Mouse (Mus musculus) MEL (cell line): ENCODE data around the gene Rps6kb2. TPM values are rescaled to one million over a fixed set of nuclear protein-coding genes. Genes with fewer than 3 reads are reported as not detected.

Experiments used
- DNase-seq: peaks from one replicate; pipeline ENCODE4 v3.0.0; 2011; ENCODE audit warnings: low read depth, low spot score
- H3K27ac ChIP-seq: 2 replicates; pipeline ENCODE4 v1.5.1; 2012; ENCODE audit warnings: low read depth, mild to moderate bottlenecking, control low read depth, low read length, moderate library complexity; ENCODE audit not compliant: control insufficient read depth
- H3K27me3 ChIP-seq, 2 experiments: fragments of 150-350 bp in 1 of 2; sonication (generic) in 1 of 2; 2 replicates each; pipeline ENCODE4 v1.6.1; 2012; ENCODE audit warnings: low read length in 2 of 2, mild to moderate bottlenecking in 2 of 2, improper control_type of control experiment in 1 of 2, moderate library complexity in 1 of 2; ENCODE audit not compliant: insufficient read depth in 2 of 2, control insufficient read depth in 1 of 2
- H3K36me3 ChIP-seq, 2 experiments: 2 replicates each; pipeline ENCODE4 v1.6.1; 2012 to 2014; ENCODE audit warnings: low read length in 2 of 2, improper control_type of control experiment in 1 of 2, inconsistent platforms in 1 of 2, mild to moderate bottlenecking in 1 of 2; ENCODE audit not compliant: insufficient read depth in 2 of 2, control insufficient read depth in 1 of 2
- H3K4me1 ChIP-seq, 2 experiments: fragments of 150-350 bp in 1 of 2; sonication (generic) in 1 of 2; 2 replicates each; pipeline ENCODE4 v1.6.1; 2012; ENCODE audit warnings: low read length in 2 of 2, improper control_type of control experiment in 1 of 2, mild to moderate bottlenecking in 1 of 2; ENCODE audit not compliant: insufficient read depth in 2 of 2, control insufficient read depth in 1 of 2
- H3K4me3 ChIP-seq, 2 experiments: fragments of 150-350 bp in 1 of 2; sonication (generic) in 1 of 2; 2 replicates each; pipeline ENCODE4 v1.5.1; 2012; ENCODE audit warnings: low read depth in 2 of 2, low read length in 2 of 2, mild to moderate bottlenecking in 2 of 2, moderate library complexity in 2 of 2, control low read depth in 1 of 2, improper control_type of control experiment in 1 of 2; ENCODE audit not compliant: control insufficient read depth in 1 of 2, insufficient read depth in 1 of 2
- H3K79me2 ChIP-seq: 2 replicates; pipeline ENCODE4 v1.6.1; 2012; ENCODE audit warnings: mild to moderate bottlenecking, low read length, moderate library complexity; ENCODE audit not compliant: control insufficient read depth, poor library complexity, insufficient read depth
- H3K9ac ChIP-seq: 2 replicates; pipeline ENCODE4 v1.6.1; 2012; ENCODE audit warnings: low read depth, mild to moderate bottlenecking, control low read depth, low read length, moderate library complexity; ENCODE audit not compliant: control insufficient read depth, poor library complexity, severe bottlenecking
- H3K9me3 ChIP-seq: fragments of 150-350 bp; sonication (generic); replicated peaks from 2 replicates; pipeline ENCODE4 v1.6.1; 2012; ENCODE audit warnings: mild to moderate bottlenecking, low read length, improper control_type of control experiment, moderate library complexity; ENCODE audit not compliant: insufficient read depth
- BHLHE40 ChIP-seq: IDR thresholded peaks from 2 replicates; pipeline ENCODE4 v1.6.1; 2012; ENCODE audit warnings: low read depth, mild to moderate bottlenecking, inconsistent platforms, low read length, improper control_type of control experiment, borderline replicate concordance
- CHD1 ChIP-seq: IDR thresholded peaks from 2 replicates; pipeline ENCODE4 v1.6.1; 2012; ENCODE audit warnings: low read depth, mild to moderate bottlenecking, inconsistent platforms, low read length, improper control_type of control experiment
- CHD2 ChIP-seq: IDR thresholded peaks from 2 replicates; pipeline ENCODE4 v1.6.1; 2011; ENCODE audit warnings: low read length, improper control_type of control experiment
- CTCF ChIP-seq, 3 experiments: IDR thresholded peaks in 2 of 3; conservative IDR thresholded peaks in 1 of 3; 2 replicates each; pipeline ENCODE4 v1.5.1; 2011 to 2012; ENCODE audit warnings: low read length in 3 of 3, low read depth in 2 of 3, mild to moderate bottlenecking in 2 of 3, improper control_type of control experiment in 1 of 3, inconsistent platforms in 1 of 3, mixed read lengths in 1 of 3, moderate library complexity in 1 of 3; ENCODE audit not compliant: control insufficient read depth in 1 of 3, insufficient read depth in 1 of 3, poor library complexity in 1 of 3, severe bottlenecking in 1 of 3
- ELF1 ChIP-seq: IDR thresholded peaks from 2 replicates; pipeline ENCODE4 v1.6.1; 2014; ENCODE audit warnings: low read depth, mild to moderate bottlenecking, inconsistent platforms, low read length, improper control_type of control experiment, moderate library complexity
- EP300 ChIP-seq, 2 experiments: IDR thresholded peaks; 2 replicates each; pipeline ENCODE4 v1.6.1; 2011; ENCODE audit warnings: improper control_type of control experiment in 2 of 2, low read length in 2 of 2, low read depth in 1 of 2, mild to moderate bottlenecking in 1 of 2
- ETS1 ChIP-seq: IDR thresholded peaks from 2 replicates; pipeline ENCODE4 v1.6.1; 2012; ENCODE audit warnings: low read depth, mild to moderate bottlenecking, inconsistent platforms, low read length, improper control_type of control experiment, moderate library complexity
- GABPA ChIP-seq: IDR thresholded peaks from 2 replicates; pipeline ENCODE4 v1.6.1; 2012; ENCODE audit warnings: low read depth, mild to moderate bottlenecking, inconsistent platforms, low read length, improper control_type of control experiment, moderate library complexity
- GATA1 ChIP-seq: IDR thresholded peaks from 2 replicates; pipeline ENCODE4 v1.6.1; 2011; ENCODE audit warnings: low read depth, low read length, improper control_type of control experiment
- JUND ChIP-seq: IDR thresholded peaks from 2 replicates; pipeline ENCODE4 v1.6.1; 2011; ENCODE audit warnings: low read depth, mild to moderate bottlenecking, improper control_type of control experiment, low read length
- KAT2A ChIP-seq: conservative IDR thresholded peaks from 2 replicates; pipeline ENCODE4 v1.6.1; 2012; ENCODE audit warnings: low read depth, low read length, improper control_type of control experiment, inconsistent platforms
- MAFK ChIP-seq: IDR thresholded peaks from 2 replicates; pipeline ENCODE4 v1.6.1; 2011; ENCODE audit warnings: low read depth, mild to moderate bottlenecking, low read length, improper control_type of control experiment, borderline replicate concordance
- MAX ChIP-seq: IDR thresholded peaks from 2 replicates; pipeline ENCODE4 v1.6.1; 2011; ENCODE audit warnings: low read length, improper control_type of control experiment
- MAZ ChIP-seq: IDR thresholded peaks from 2 replicates; pipeline ENCODE4 v1.6.1; 2012; ENCODE audit warnings: low read depth, mild to moderate bottlenecking, inconsistent platforms, low read length, improper control_type of control experiment
- MXI1 ChIP-seq: IDR thresholded peaks from 2 replicates; pipeline ENCODE4 v1.6.1; 2011; ENCODE audit warnings: mild to moderate bottlenecking, low read depth, low read length, improper control_type of control experiment
- MYB ChIP-seq: IDR thresholded peaks from 2 replicates; pipeline ENCODE4 v1.6.1; 2011; ENCODE audit warnings: mild to moderate bottlenecking, low read depth, low read length, improper control_type of control experiment
- MYC ChIP-seq: IDR thresholded peaks from 2 replicates; pipeline ENCODE4 v1.6.1; 2011; ENCODE audit warnings: low read depth, mild to moderate bottlenecking, low read length, improper control_type of control experiment, moderate library complexity
- NELFE ChIP-seq: IDR thresholded peaks from 2 replicates; pipeline ENCODE4 v1.6.1; 2011; ENCODE audit warnings: low read depth, low read length, improper control_type of control experiment
- POLR2A ChIP-seq, 2 experiments: IDR thresholded peaks; 2 replicates each; pipeline ENCODE4 v1.6.1; 2011 to 2012; ENCODE audit warnings: low read length in 2 of 2, mild to moderate bottlenecking in 2 of 2, control low read depth in 1 of 2, improper control_type of control experiment in 1 of 2, low read depth in 1 of 2, moderate library complexity in 1 of 2; ENCODE audit not compliant: control insufficient read depth in 1 of 2, insufficient read depth in 1 of 2, poor library complexity in 1 of 2
- POLR2AphosphoS2 ChIP-seq: IDR thresholded peaks from 2 replicates; pipeline ENCODE4 v1.6.1; 2011; ENCODE audit warnings: low read length, improper control_type of control experiment
- POLR2AphosphoS5 ChIP-seq: IDR thresholded peaks from 2 replicates; pipeline ENCODE4 v1.6.1; 2012; ENCODE audit warnings: low read depth, borderline replicate concordance, mild to moderate bottlenecking, inconsistent platforms, low read length, moderate library complexity, mixed read lengths
- RAD21 ChIP-seq: IDR thresholded peaks from 2 replicates; pipeline ENCODE4 v1.6.1; 2011; ENCODE audit warnings: mild to moderate bottlenecking, low read depth, low read length, improper control_type of control experiment
- RCOR1 ChIP-seq: IDR thresholded peaks from 2 replicates; pipeline ENCODE4 v1.6.1; 2012; ENCODE audit warnings: low read depth, mild to moderate bottlenecking, inconsistent platforms, low read length, improper control_type of control experiment
- SIN3A ChIP-seq: IDR thresholded peaks from 2 replicates; pipeline ENCODE4 v1.6.1; 2012; ENCODE audit warnings: low read length, improper control_type of control experiment, inconsistent platforms
- SMC3 ChIP-seq: IDR thresholded peaks from 2 replicates; pipeline ENCODE4 v1.6.1; 2011; ENCODE audit warnings: low read depth, low read length, improper control_type of control experiment
- TAL1 ChIP-seq: IDR thresholded peaks from 2 replicates; pipeline ENCODE4 v1.6.1; 2012; ENCODE audit warnings: mild to moderate bottlenecking, inconsistent platforms, low read length, moderate library complexity, mixed read lengths
- TBP ChIP-seq: IDR thresholded peaks from 2 replicates; pipeline ENCODE4 v1.8.0; 2011; ENCODE audit warnings: low read depth, low read length, improper control_type of control experiment
- TCF12 ChIP-seq: IDR thresholded peaks from 2 replicates; pipeline ENCODE4 v1.6.1; 2014; ENCODE audit warnings: low read depth, mild to moderate bottlenecking, inconsistent platforms, low read length, improper control_type of control experiment, moderate library complexity
- UBTF ChIP-seq: IDR thresholded peaks from 2 replicates; pipeline ENCODE4 v1.6.1; 2012; ENCODE audit warnings: low read depth, mild to moderate bottlenecking, inconsistent platforms, low read length, improper control_type of control experiment, moderate library complexity, borderline replicate concordance; ENCODE audit not compliant: insufficient read depth
- USF1 ChIP-seq: IDR thresholded peaks from 2 replicates; pipeline ENCODE4 v1.6.1; 2014; ENCODE audit warnings: low read depth, mild to moderate bottlenecking, inconsistent platforms, low read length, improper control_type of control experiment, moderate library complexity
- USF2 ChIP-seq, 2 experiments: IDR thresholded peaks; 2 replicates each; pipeline ENCODE4 v1.6.1; 2011 to 2012; ENCODE audit warnings: improper control_type of control experiment in 2 of 2, low read length in 2 of 2, borderline replicate concordance in 1 of 2, inconsistent platforms in 1 of 2, low read depth in 1 of 2, mild to moderate bottlenecking in 1 of 2; ENCODE audit not compliant: insufficient read depth in 1 of 2
- ZC3H11A ChIP-seq: IDR thresholded peaks from 2 replicates; pipeline ENCODE4 v1.6.1; 2012; ENCODE audit warnings: low read depth, mild to moderate bottlenecking, inconsistent platforms, low read length, improper control_type of control experiment
- ZKSCAN1 ChIP-seq: IDR thresholded peaks from 2 replicates; pipeline ENCODE4 v1.6.1; 2012; ENCODE audit warnings: low read depth, mild to moderate bottlenecking, inconsistent platforms, low read length, improper control_type of control experiment, moderate library complexity
- ZMIZ1 ChIP-seq: IDR thresholded peaks from 2 replicates; pipeline ENCODE4 v1.6.1; 2012; ENCODE audit warnings: low read depth, mild to moderate bottlenecking, inconsistent platforms, low read length, improper control_type of control experiment, moderate library complexity
- ZNF384 ChIP-seq: IDR thresholded peaks from 2 replicates; pipeline ENCODE4 v1.6.1; 2012; ENCODE audit warnings: low read depth, mild to moderate bottlenecking, inconsistent platforms, low read length, improper control_type of control experiment
- polyA plus RNA-seq, 2 experiments: library from polyadenylated mRNA; stranded (reverse) in 1 of 2; unstranded in 1 of 2; fragments of >175 nt in 1 of 2; fragments of >200 nt in 1 of 2; gene quantifications; 2 replicates each; pipeline versions ENCODE4 v1.2.1 to v1.2.4; 2012; ENCODE audit warnings: low replicate concordance in 2 of 2, low read depth in 1 of 2; ENCODE audit not compliant: insufficient read length in 2 of 2, insufficient read depth in 1 of 2, missing spikeins in 1 of 2
- total RNA-seq: library from RNA; depleted of rRNA; stranded (reverse); fragments of 300-350 nt; gene quantifications from 2 replicates; pipeline ENCODE4 v1.2.3, GENCODE M21; 2012

The Rps6kb2 gene
- total and polyA plus RNA-seq, 3 experiments = 8.7 to 19.8 TPM; not detected in 1

GRCm38 (mm10) chr19:4122411-4123370 lies 40.5 kb downstream of the Rps6kb2 start:
- H3K9ac ChIP-seq = peak overlapping the region; percentile 64
- no peak for TF ChIP-seq ELF1
- TF ChIP-seq SMC3 = no peak
- TF ChIP-seq CHD1 = 0 out of 2 replicates have a peak, but pooled peaks have one; percentile 18
- TF ChIP-seq GABPA = peak; percentile 85
- TF ChIP-seq ZC3H11A = no peak
- TF ChIP-seq USF2 (IDR thresholded peaks at IDR 0.05; ENCODE audit: borderline replicate concordance in 1 of 2, insufficient read depth in 1 of 2, low read depth in 1 of 2, low read length in 2 of 2) = no peak
- no peak for TF ChIP-seq TCF12
- no peak for TF ChIP-seq POLR2AphosphoS2
- no peak for TF ChIP-seq POLR2AphosphoS5
- peak; percentile 19; the same call in 1 of the 2 replicates for TF ChIP-seq GATA1
- no peak for TF ChIP-seq UBTF
- TF ChIP-seq CHD2 = no peak; the same call in 1 of the 2 replicates
- no peak for TF ChIP-seq KAT2A
- 0 out of 2 replicates have a peak, but pooled peaks have one; percentile 60 for TF ChIP-seq TBP
- TF ChIP-seq ZMIZ1 = no peak
- peak in 1 of 3 experiments; percentile 32; a peak in 2 of 6 replicates for TF ChIP-seq CTCF (IDR thresholded peaks at IDR 0.05 in 2 of 3, conservative IDR thresholded peaks at IDR 0.05 in 1 of 3; ENCODE audit: control insufficient read depth in 1 of 3, insufficient read depth in 1 of 3, low read depth in 2 of 3, low read length in 3 of 3, poor library complexity in 1 of 3, severe bottlenecking in 1 of 3)
- TF ChIP-seq ZKSCAN1 = no peak
- TF ChIP-seq EP300 (IDR thresholded peaks at IDR 0.05; ENCODE audit: low read depth in 1 of 2, low read length in 2 of 2) = peak; percentile 36 to 68; a peak in 2 of 4 replicates
- TF ChIP-seq MYC = peak; percentile 68; the same call in 1 of the 2 replicates
- no peak for TF ChIP-seq TAL1
- TF ChIP-seq MXI1 = peak; percentile 58
- peak; percentile 78 for TF ChIP-seq ZNF384
- TF ChIP-seq JUND = 0 out of 2 replicates have a peak, but pooled peaks have one; percentile 43
- TF ChIP-seq MAX = no peak
- peak; percentile 99 for TF ChIP-seq MAFK
- 0 out of 4 replicates have a peak, but pooled peaks of 1 of the 2 experiments have one; percentile 35 for TF ChIP-seq POLR2A (IDR thresholded peaks at IDR 0.05; ENCODE audit: control insufficient read depth in 1 of 2, insufficient read depth in 1 of 2, low read depth in 1 of 2, low read length in 2 of 2, poor library complexity in 1 of 2)
- TF ChIP-seq NELFE = peak; percentile 23; the same call in 1 of the 2 replicates
- no peak for TF ChIP-seq MYB
- TF ChIP-seq ETS1 = peak; percentile 68
- peak; percentile 42 for TF ChIP-seq RAD21
- no peak for TF ChIP-seq BHLHE40
- TF ChIP-seq SIN3A = peak; percentile 28; the same call in 1 of the 2 replicates
- TF ChIP-seq RCOR1 = peak; percentile 58; the same call in 1 of the 2 replicates
- TF ChIP-seq USF1 = no peak
- 0 out of 2 replicates have a peak, but pooled peaks have one; percentile 18 for TF ChIP-seq MAZ

More at GRCm38 (mm10) chr19:4122411-4123370, 40.5 kb downstream of the Rps6kb2 start:
- peak overlapping the region; percentile 35 to 53 for H3K4me3 ChIP-seq
- H3K9me3 ChIP-seq = no peaks in the 10 kb centered on the region
- peaks cover 7% of the 10 kb centered on the region for H3K79me2 ChIP-seq
- H3K27ac ChIP-seq = peak overlapping the region; percentile 95
- H3K4me1 ChIP-seq = peaks cover 25 to 27% of the 10 kb centered on the region in 2 experiments
- DNase-seq = peak; percentile 88
- no peaks in the 10 kb centered on the region for H3K27me3 ChIP-seq
- H3K36me3 ChIP-seq = peaks cover 0 to 41% of the 10 kb centered on the region in 2 experiments; a peak in 2 of 4 replicates
